Mouse (Mus musculus) forebrain, embryonic 14.5 days (tissue): Measurements from ENCODE around the gene Gm45713. TPM values are rescaled to one million over a fixed set of nuclear protein-coding genes. Genes with fewer than 3 reads are reported as not detected.

ENCODE experiments used
- ATAC-seq: fragments of 200-750 bp; cut with Nextera tagmentation; 2 replicates; pipeline ENCODE4 v1.8.0; 2017; ENCODE audit warnings: mild to moderate bottlenecking, moderate library complexity
- DNase-seq: peaks from one replicate; pipeline ENCODE4 v3.0.0-alpha.2; 2015; ENCODE audit warnings: low spot score
- H3K27ac ChIP-seq: fragments of 300-500 bp; sonication (generic); 2 replicates; pipeline ENCODE4 v1.5.1; 2014; ENCODE audit warnings: low read depth, mild to moderate bottlenecking, control low read depth, low read length, moderate library complexity
- H3K27me3 ChIP-seq: fragments of 300-500 bp; sonication (generic); replicated peaks from 2 replicates; pipeline ENCODE4 v1.6.1; 2014; ENCODE audit warnings: low read length, control low read depth, mixed read lengths; ENCODE audit not compliant: control insufficient read depth, insufficient read depth
- H3K36me3 ChIP-seq: fragments of 300-500 bp; sonication (generic); 2 replicates; pipeline ENCODE4 v1.6.1; 2014; ENCODE audit warnings: low read length, control low read depth; ENCODE audit not compliant: control insufficient read depth, insufficient read depth
- H3K4me1 ChIP-seq: fragments of 300-500 bp; sonication (generic); 2 replicates; pipeline ENCODE4 v1.6.1; 2014; ENCODE audit warnings: antibody characterized with exemption, low read length, control low read depth; ENCODE audit not compliant: control insufficient read depth, insufficient read depth
- H3K4me2 ChIP-seq: fragments of 300-500 bp; sonication (generic); 2 replicates; pipeline ENCODE4 v1.6.1; 2014; ENCODE audit warnings: mild to moderate bottlenecking, control low read depth, low read length
- H3K4me3 ChIP-seq: fragments of 300-500 bp; sonication (generic); 2 replicates; pipeline ENCODE4 v1.5.1; 2014; ENCODE audit warnings: low read depth, low read length, control low read depth
- H3K9ac ChIP-seq: fragments of 300-500 bp; sonication (generic); 2 replicates; pipeline ENCODE4 v1.6.1; 2014; ENCODE audit warnings: mild to moderate bottlenecking, low read length, control low read depth, moderate library complexity
- H3K9me3 ChIP-seq: fragments of 300-500 bp; sonication (generic); replicated peaks from 2 replicates; pipeline ENCODE4 v1.6.1; 2016; ENCODE audit warnings: low read length, control low read depth, mixed read lengths; ENCODE audit not compliant: control insufficient read depth
- WGBS: fragments of 180-500 bp; shearing (Covaris S2); extraction: QIAGEN DNeasy Blood & Tissue Kit; methylation state at CpG from one replicate; pipeline ENCODE4 v1.1.7; 2014; 5-methylcytosine and 5-hydroxymethylcytosine counted together
- polyA plus RNA-seq: library from polyadenylated mRNA; unstranded; fragments of >200 nt; fragmentation: Nextera tagmentation; extraction: Ambion mirVana; gene quantifications from 2 replicates; pipeline ENCODE4 v1.2.1, GENCODE M21; 2014

Gm45713 gene
- polyA plus RNA-seq, 1 experiment from 2014 or later, result 0.22 TPM

DNA sequence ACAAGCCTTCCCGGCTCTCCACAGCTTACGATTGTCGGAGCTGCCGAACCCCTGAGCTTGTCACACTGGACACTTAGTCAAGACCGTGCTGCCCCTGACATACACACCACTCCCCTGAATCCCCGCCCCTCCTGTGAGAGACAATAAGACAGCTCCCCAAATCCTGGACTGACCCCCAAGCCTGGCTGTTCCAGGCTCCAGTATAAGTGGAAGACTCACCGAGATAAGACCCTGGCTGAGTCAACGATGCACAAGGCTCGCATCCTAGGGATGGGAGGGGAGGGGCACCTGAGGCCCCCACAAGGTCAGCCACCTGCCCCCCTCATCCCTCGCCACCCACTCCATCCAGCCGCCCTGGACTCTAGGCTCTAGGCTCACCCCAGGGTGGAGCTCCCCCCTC, 4.2 kb downstream of the Gm45713 start:
- 76% methylated on average over 11 of the region's 11 CpGs for WGBS
- no peak overlapping the region for H3K27ac ChIP-seq
- ATAC-seq, result no peak
- H3K4me2 ChIP-seq, result no peak overlapping the region
- no peak for DNase-seq
- no peaks in the 10 kb centered on the region for H3K27me3 ChIP-seq
- H3K4me3 ChIP-seq, result no peak overlapping the region
- H3K9ac ChIP-seq, result no peak overlapping the region
- peaks cover 3% of the 10 kb centered on the region; the same call in 1 of the 2 replicates for H3K9me3 ChIP-seq
- peaks cover 7% of the 10 kb centered on the region for H3K36me3 ChIP-seq
- H3K4me1 ChIP-seq, result peaks cover 8% of the 10 kb centered on the region; the same call in 1 of the 2 replicates

- H3K36me3 ChIP-seq, result peaks cover 26% of the 10 kb centered on the region
- H3K9ac ChIP-seq, result peak overlapping the region; percentile 81; the same call in 1 of the 2 replicates
- 65% methylated on average over 15 of the region's 15 CpGs for WGBS
- ATAC-seq, result no peak
- peak overlapping the region; percentile 75 for H3K4me2 ChIP-seq
- peaks cover 3% of the 10 kb centered on the region; the same call in 1 of the 2 replicates for H3K9me3 ChIP-seq
- peaks cover 7% of the 10 kb centered on the region; the same call in 1 of the 2 replicates for H3K4me1 ChIP-seq
- H3K27ac ChIP-seq, result no peak overlapping the region; the same call in 1 of the 2 replicates
- H3K27me3 ChIP-seq, result no peaks in the 10 kb centered on the region
- no peak for DNase-seq
- peak overlapping the region; percentile 97 for H3K4me3 ChIP-seq
Measured at GRCm38 (mm10) chr7:45129776-45130512, 6.1 kb downstream of the Gm45713 start.

- Histone ChIP-seq H3K27ac (peak overlapping the region; percentile 94), H3K9ac (peak overlapping the region; percentile 81)
- DNase-seq, result no peak
Measured at GRCm38 (mm10) chr7:45129318-45129717, 6.7 kb downstream of the Gm45713 start.

GRCm38 (mm10) chr7:45128624-45129246, 7.3 kb downstream of the Gm45713 start, which contains the start of gene Rpl13a:
Gene Rpl13a, minus strand, starts transcription at chr7:45128761.
- DNase-seq (peak; percentile 100), ATAC-seq (peak; percentile 93)
- WGBS, result under 1% methylated on average over 48 of the region's 48 CpGs

More at GRCm38 (mm10) chr7:45129318-45129717, 6.7 kb downstream of the Gm45713 start:
- Histone ChIP-seq H3K36me3 (peaks cover 29% of the 10 kb centered on the region), H3K4me3 (peak overlapping the region; percentile 97), H3K4me2 (peak overlapping the region; percentile 75), H3K4me1 (peaks cover 7% of the 10 kb centered on the region; the same call in 1 of the 2 replicates), H3K27me3 (no peaks in the 10 kb centered on the region), H3K9me3 (peaks cover 3% of the 10 kb centered on the region; the same call in 1 of the 2 replicates)
- WGBS, result under 1% methylated on average over 17 of the region's 17 CpGs
- ATAC-seq, result no peak

GRCm38 (mm10) chr7:45127700-45128224, 8.3 kb downstream of the Gm45713 start:
- Histone ChIP-seq H3K27ac (peak overlapping the region; percentile 94), H3K36me3 (peaks cover 34% of the 10 kb centered on the region), H3K4me3 (peak overlapping the region; percentile 97), H3K4me2 (peak overlapping the region; percentile 94), H3K4me1 (peaks cover 14% of the 10 kb centered on the region; the same call in 1 of the 2 replicates), H3K9me3 (no peaks in the 10 kb centered on the region), H3K27me3 (no peaks in the 10 kb centered on the region), H3K9ac (peak overlapping the region; percentile 100)
- ATAC-seq, result no peak
- no peak for DNase-seq
- 2% methylated on average over 6 of the region's 6 CpGs for WGBS

More at GRCm38 (mm10) chr7:45128624-45129246, 7.3 kb downstream of the Gm45713 start, which contains the start of gene Rpl13a:
- peak within 1 kb of the TSS; percentile 94 for H3K27ac ChIP-seq
- H3K9ac ChIP-seq, result peak within 1 kb of the TSS; percentile 100
- peak within 1 kb of the TSS; percentile 94 for H3K4me2 ChIP-seq
- H3K4me3 ChIP-seq, result peak within 1 kb of the TSS; percentile 97
- peaks cover 29% of the 10 kb centered on the region for H3K36me3 ChIP-seq
- peaks cover 3% of the 10 kb centered on the region; the same call in 1 of the 2 replicates for H3K9me3 ChIP-seq
- H3K27me3 ChIP-seq, result no peaks in the 10 kb centered on the region
- peaks cover 7% of the 10 kb centered on the region; the same call in 1 of the 2 replicates for H3K4me1 ChIP-seq

DNA sequence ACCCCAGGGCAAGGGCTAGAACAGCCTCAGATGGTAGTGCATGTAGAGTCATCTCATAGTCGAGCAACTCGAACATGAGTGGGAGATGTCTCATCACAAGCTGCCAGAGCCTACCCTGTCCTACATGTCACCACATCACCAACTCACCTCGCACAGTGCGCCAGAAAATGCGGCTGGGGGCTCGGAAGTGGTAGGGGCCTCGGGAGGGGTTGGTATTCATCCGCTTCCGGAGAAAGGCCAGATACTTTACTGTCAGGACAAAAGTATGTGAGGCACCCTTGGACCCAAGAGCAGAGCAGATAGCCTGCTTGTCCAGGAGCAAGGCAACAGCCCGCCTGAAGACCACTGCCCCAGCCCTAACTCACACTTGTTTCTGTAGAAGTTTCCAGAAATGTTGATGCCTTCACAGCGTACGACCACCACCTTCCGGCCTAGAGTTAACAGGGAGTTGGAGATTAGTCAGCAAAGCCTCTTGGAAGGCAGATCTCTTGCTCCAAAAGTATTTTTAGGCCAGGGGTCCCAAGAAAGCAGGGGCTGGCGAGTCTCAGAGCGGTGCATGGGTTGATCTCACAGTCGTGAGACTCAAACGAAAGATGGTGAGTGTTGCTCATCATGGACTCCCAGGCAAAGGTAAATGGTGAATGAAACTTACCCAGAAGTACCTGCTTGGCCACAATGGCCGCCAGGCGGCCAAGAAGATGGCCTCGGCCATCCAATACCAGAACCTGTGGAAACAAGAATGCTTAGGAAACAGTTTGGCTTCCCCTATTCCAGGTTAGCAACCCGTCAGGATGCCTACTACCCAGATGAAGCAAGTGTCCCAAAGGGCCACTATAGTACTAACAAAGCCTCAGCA, 9.0 kb downstream of the Gm45713 start:
- DNase-seq (no peak), ATAC-seq (no peak)
- peak overlapping the region; percentile 100 for H3K9ac ChIP-seq
- H3K4me2 ChIP-seq, result peak overlapping the region; percentile 94
- WGBS, result 45% methylated on average over 21 of the region's 21 CpGs
- H3K27me3 ChIP-seq, result no peaks in the 10 kb centered on the region
- peak overlapping the region; percentile 94; the same call in 1 of the 2 replicates for H3K27ac ChIP-seq
- H3K4me3 ChIP-seq, result peak overlapping the region; percentile 97
- peaks cover 41% of the 10 kb centered on the region for H3K36me3 ChIP-seq
- no peaks in the 10 kb centered on the region for H3K9me3 ChIP-seq
- H3K4me1 ChIP-seq, result peaks cover 14% of the 10 kb centered on the region; the same call in 1 of the 2 replicates

DNA sequence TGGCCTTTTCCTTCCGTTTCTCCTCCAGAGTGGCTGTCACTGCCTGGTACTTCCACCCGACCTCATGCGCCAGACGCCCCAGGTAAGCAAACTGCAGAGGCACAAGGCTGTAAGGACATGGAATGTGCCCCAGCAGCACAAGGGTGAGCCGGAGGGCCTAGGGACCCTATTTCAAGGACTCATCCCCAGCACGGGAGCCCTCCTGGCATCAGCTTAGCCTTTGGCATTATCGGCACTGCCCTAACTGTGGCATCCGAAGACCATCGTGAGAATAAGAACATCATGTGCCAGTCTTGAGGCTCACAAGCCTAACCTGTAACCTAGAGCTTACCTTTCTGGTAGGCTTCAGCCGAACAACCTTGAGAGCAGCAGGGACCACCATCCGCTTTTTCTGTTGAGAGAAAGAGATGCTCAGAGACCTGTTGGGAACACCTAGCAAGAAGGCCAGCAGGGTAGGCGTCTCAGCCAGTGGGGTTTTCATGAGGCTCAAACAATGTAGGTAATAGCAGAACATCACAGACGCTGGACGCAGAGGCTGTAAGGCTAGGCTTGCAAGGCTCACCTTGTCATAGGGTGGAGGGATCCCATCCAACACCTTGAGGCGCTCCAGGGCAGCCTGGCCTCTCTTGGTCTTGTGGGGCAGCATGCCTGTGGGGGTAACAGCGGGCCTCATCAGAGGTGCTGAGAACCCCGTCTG, 9.7 kb downstream of the Gm45713 start:
- DNase-seq (no peak), ATAC-seq (no peak)
- Histone ChIP-seq H3K9ac (peak overlapping the region; percentile 100), H3K4me2 (peak overlapping the region; percentile 94), H3K27me3 (no peaks in the 10 kb centered on the region), H3K36me3 (peaks cover 49% of the 10 kb centered on the region), H3K27ac (no peak overlapping the region), H3K9me3 (no peaks in the 10 kb centered on the region), H3K4me1 (peaks cover 14% of the 10 kb centered on the region; the same call in 1 of the 2 replicates), H3K4me3 (peak overlapping the region; percentile 97; the same call in 1 of the 2 replicates)
- WGBS, result 79% methylated on average over 17 of the region's 17 CpGs
